11 mouse cellular contexts compared by ENCODE assay signal in genomic region chr5:105761848-105762482, GRCm38 (mm10).
DNase-seq lines count a peak whose midpoint lies in the region; ATAC-seq lines count a peak whose summit lies in the region.
"Had no signal": no experiment of that assay in that cellular context is flagged by ENCODE, and none has a peak within 500 bp of the region (broad histone marks: within the 10 kb centered on the region; RNA-seq: fewer than 3 reads in every experiment).

No protein-coding gene starts in this region.

- H3K27me3 ChIP-seq in heart, embryonic 10.5 days (ENCODE audit: insufficient read depth, poor library complexity, severe bottlenecking): peaks cover 40% of the 10 kb centered on the region
- H3K27me3 ChIP-seq in midbrain, embryonic 12.5 days: no peaks in the 10 kb centered on the region
- H3K27me3 ChIP-seq: megakaryocyte, embryonic 14.5 days had no signal

- no peak overlapping the region for H3K9ac ChIP-seq in midbrain, embryonic 12.5 days (replicated peaks)

- peak; percentile 18 for DNase-seq in gastrocnemius, adult 18-20 months (ENCODE audit: low spot score)
- no peak for DNase-seq in gastrocnemius, postnatal 4 days (ENCODE audit: low spot score in 2 of 2)
- peak; percentile 55 for DNase-seq in brain, adult 2 months (ENCODE audit: low read depth, low spot score)
- peak; percentile 79 for DNase-seq in heart, embryonic 10.5 days (ENCODE audit: low spot score)
- no peak for DNase-seq in spleen, postnatal 10 days (ENCODE audit: low spot score in 2 of 2)
- no peak for DNase-seq in cerebellum, adult 18-20 months
- no peak for DNase-seq in right cerebral cortex, postnatal 36 days (ENCODE audit: low spot score in 2 of 2)
- DNase-seq: adrenal gland, adult 2 months; kidney, adult 8-10 months had no signal

- H3K4me2 ChIP-seq in midbrain, embryonic 12.5 days (replicated peaks): no peak overlapping the region

- H3K4me1 ChIP-seq in heart, embryonic 10.5 days: peaks cover 20% of the 10 kb centered on the region
- H3K4me1 ChIP-seq in midbrain, embryonic 12.5 days: peaks cover 31% of the 10 kb centered on the region

- H3K27ac ChIP-seq in heart, embryonic 10.5 days: no peak overlapping the region
- H3K27ac ChIP-seq in midbrain, embryonic 12.5 days (replicated peaks): peak overlapping the region; percentile 44; the same call in 1 of the 2 replicates

- no peaks in the 10 kb centered on the region for H3K36me3 ChIP-seq in heart, embryonic 10.5 days
- peaks cover 4% of the 10 kb centered on the region; the same call in 1 of the 2 replicates for H3K36me3 ChIP-seq in midbrain, embryonic 12.5 days

- H3K9me3 ChIP-seq in heart, embryonic 10.5 days: no peaks in the 10 kb centered on the region
- H3K9me3 ChIP-seq in midbrain, embryonic 12.5 days: no peaks in the 10 kb centered on the region
- H3K9me3 ChIP-seq: megakaryocyte, embryonic 14.5 days had no signal

- no peak overlapping the region for H3K4me3 ChIP-seq in heart, embryonic 10.5 days
- H3K4me3 ChIP-seq in midbrain, embryonic 12.5 days: no peak overlapping the region
- H3K4me3 ChIP-seq: megakaryocyte, embryonic 14.5 days had no signal

- 25% methylated on average over 11 of the region's 11 CpGs for WGBS in heart, embryonic 10.5 days
- 25% methylated on average over 11 of the region's 11 CpGs for WGBS in midbrain, embryonic 12.5 days

- ATAC-seq in midbrain, embryonic 12.5 days (ENCODE audit: low FRiP score, low read depth): no peak

Comparison
In these comparisons a context has a peak if more than half of its experiments do, and no peak if none do; other contexts are left out.
1. DNase-seq: peak in gastrocnemius, adult 18-20 months (single experiment), brain, adult 2 months (single experiment) and heart, embryonic 10.5 days (single experiment); none in gastrocnemius, postnatal 4 days (0 of 2), spleen, postnatal 10 days (0 of 2), cerebellum, adult 18-20 months (0 of 2) and right cerebral cortex, postnatal 36 days (0 of 2).